Mouse (Mus musculus) gastrocnemius, postnatal 14 days (tissue): ENCODE measurements around the gene Ms4a2. TPM values are rescaled to one million over a fixed set of nuclear protein-coding genes. Genes with fewer than 3 reads are reported as not detected.

Experiments
- DNase-seq: peaks from one replicate; pipeline ENCODE4 v3.0.0; 2021; ENCODE audit warnings: mixed read lengths
- intact Hi-C: fragments of 180-260 bp; cut with DNase I; formaldehyde crosslinking; loops from one replicate; pipeline ENCODE4 v1.15.1; 2025; ENCODE audit warnings: low total_unique reads
- total RNA-seq, 2 experiments: library from RNA; stranded (reverse); gene quantifications; 2 replicates each; pipeline ENCODE4 v1.2.3; 2021

Gene Ms4a2
- total RNA-seq, 2 experiments from 2014 or later: 0.27 to 0.29 TPM

DNA sequence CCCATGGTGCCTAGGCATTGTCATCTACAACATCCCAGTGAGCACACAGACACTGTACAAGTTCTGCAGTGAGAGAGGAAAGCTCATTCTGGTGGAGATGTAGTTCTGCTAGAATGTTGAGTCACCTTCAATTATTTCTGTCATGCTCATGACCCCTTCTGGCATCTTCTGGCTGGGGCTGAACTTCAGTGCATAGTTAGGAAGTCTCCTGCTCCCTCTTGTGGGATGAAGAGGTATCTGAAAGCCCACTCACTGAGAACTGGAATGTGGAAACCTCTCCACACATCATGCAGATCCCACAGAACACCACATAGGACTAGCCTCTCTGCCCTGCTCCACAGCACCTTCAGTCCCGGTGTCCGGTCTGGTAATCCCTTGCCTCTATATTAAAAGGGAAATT, 21.5 kb downstream of the Ms4a2 start:
- peak; percentile 4 for DNase-seq
- intact Hi-C loops: no loop called here

- intact Hi-C loops: no loop called here
- no peak for DNase-seq
Observed at GRCm38 (mm10) chr19:11601349-11601748, 22.2 kb downstream of the Ms4a2 start.

DNA sequence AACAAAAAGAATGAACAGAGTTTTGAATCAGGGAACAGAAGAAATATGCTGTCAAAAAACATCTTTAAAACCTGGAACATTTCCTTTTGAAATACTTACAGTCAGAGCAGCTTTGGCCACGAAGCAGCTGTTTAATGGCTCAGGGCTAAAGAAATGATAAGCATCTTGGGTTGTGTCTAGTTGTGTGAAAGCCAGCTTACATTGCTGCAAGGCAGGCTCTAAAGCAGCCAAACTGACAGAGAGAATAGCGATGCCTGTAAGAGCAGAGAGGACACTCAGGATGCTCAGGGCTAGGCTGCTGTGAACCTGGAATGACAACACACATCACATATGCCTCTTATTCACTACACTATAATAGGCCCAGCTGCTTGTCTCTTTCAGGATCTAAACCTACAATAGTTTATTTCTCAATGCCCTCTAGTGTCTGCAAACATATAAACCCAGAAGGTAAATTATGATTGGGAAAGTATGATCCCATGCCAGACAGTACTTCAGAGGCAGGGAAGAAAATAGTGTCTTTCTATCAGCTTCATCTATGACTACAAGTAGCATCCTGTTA, 33.5 kb downstream of the Ms4a2 start:
- intact Hi-C loops: no loop called here
- DNase-seq: no peak

DNA sequence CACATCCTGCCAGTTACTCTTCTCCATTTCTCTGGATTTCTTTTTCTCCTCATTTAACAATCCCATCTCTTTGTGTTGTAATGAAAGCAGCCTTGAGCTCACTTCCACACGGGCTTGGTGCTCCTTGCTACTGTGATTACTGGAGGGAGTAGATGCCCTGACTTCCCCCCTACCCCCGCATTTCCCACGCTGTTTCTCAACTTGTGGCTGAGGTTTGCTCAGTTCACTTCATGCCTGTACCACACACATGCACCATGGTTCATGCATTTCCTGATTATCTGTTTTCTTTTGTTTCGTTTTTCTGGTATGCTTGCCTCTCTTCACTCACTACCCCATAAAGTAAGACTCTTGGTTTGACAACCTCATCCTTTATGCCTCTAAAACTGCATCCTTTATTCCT, 34.3 kb downstream of the Ms4a2 start:
- no peak for DNase-seq
- intact Hi-C loops: no loop called here

DNA sequence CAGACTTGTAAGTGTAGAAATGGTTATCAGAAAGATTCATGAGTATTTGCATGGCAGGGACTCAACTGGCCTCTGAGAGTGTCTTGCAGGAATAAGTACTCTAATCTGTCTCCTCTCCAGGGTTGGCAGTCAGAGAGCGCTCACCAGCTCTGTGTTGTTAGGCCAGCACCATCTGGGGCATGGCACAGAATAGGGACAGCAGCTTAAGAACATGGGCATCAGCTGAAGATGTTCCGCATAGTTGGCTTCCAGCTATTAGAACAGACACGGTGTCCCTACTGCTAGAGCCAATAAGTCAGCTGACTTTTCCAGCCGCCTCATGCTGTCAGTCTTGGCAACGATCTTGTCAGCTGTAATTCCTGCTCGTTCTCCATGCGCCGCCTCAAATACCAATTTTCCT, 48.6 kb downstream of the Ms4a2 start:
- intact Hi-C loops: no loop called here
- DNase-seq: no peak

Other genes with a start within 250 kb of the Ms4a2 start
- gene Ms4a4a, start 248.2 kb downstream of the Ms4a2 start, total RNA-seq: 1 to 10 TPM; 4.5 to 7.7 TPM
- gene Ms4a4c, start 218.9 kb downstream of the Ms4a2 start, total RNA-seq: not detected
- gene Ms4a4b, start 180.2 kb downstream of the Ms4a2 start, total RNA-seq: under 1 TPM in 1 of 2 experiments, not detected in 1; 0.20 TPM
- 1 to 10 TPM; 3.9 to 6.8 TPM for gene Ms4a6c, start 154.4 kb downstream of the Ms4a2 start, total RNA-seq
- gene Gm8369, start 137.8 kb downstream of the Ms4a2 start, total RNA-seq: under 1 TPM in 1 of 2 experiments, not detected in 1; 0.29 TPM
- gene Ms4a6b, start 107.2 kb downstream of the Ms4a2 start, total RNA-seq: 1 to 10 TPM; 1.6 to 5.5 TPM
- 1 to 10 TPM; 4.7 to 5.3 TPM for gene Ms4a4d, start 86.9 kb downstream of the Ms4a2 start, total RNA-seq
- 1 to 10 TPM; 1.5 to 2.3 TPM for gene Ms4a6d, start 18.9 kb downstream of the Ms4a2 start, total RNA-seq
- not detected for gene Ms4a3, start 17.1 kb upstream of the Ms4a2 start, total RNA-seq
- not detected for gene Oosp2, start 36.8 kb upstream of the Ms4a2 start, total RNA-seq
- gene Oosp1, start 67.4 kb upstream of the Ms4a2 start, total RNA-seq: not detected
- not detected for gene Oosp3, start 73.3 kb upstream of the Ms4a2 start, total RNA-seq
- gene Gif, start 123.8 kb upstream of the Ms4a2 start, total RNA-seq: not detected
- gene Mrpl16, start 146.7 kb upstream of the Ms4a2 start, total RNA-seq: 10 to 100 TPM; 48.9 to 53.2 TPM
- 1 to 10 TPM; 1.6 to 3.0 TPM for gene Stx3, start 195.7 kb upstream of the Ms4a2 start, total RNA-seq
- not detected for gene Olfr1417, start 215.5 kb upstream of the Ms4a2 start, total RNA-seq
- not detected for gene Olfr1418, start 237.3 kb upstream of the Ms4a2 start, total RNA-seq